Mouse (Mus musculus): ENCODE data around the gene Pabpn1l.

- TF ChIP-seq CTCF (conservative IDR thresholded peaks at IDR 0.05; ENCODE audit: low read length) (0 out of 2 replicates have a peak, but pooled peaks have one; percentile 1), NANOG (IDR thresholded peaks at IDR 0.05; ENCODE audit: borderline replicate concordance, low read length) (no peak)
Measured at GRCm38 (mm10) chr8:122611295-122612133, 11.0 kb downstream of the Pabpn1l start, which contains the start of the genes Galns and Trappc2l.

Data from E14TG2a.4 (cell line).